Mouse (Mus musculus) granulocyte monocyte progenitor cell, adult 5-6 weeks (primary cell): ENCODE data around the gene Trim7. TPM values are rescaled to one million over a fixed set of nuclear protein-coding genes. Genes with fewer than 3 reads are reported as not detected.
A peak's percentile ranks its signal among the peaks of the same experiment; 100 is the strongest.
"Not testable (repeated sequence)": the region's sequence is repeated elsewhere in the genome, so short reads cannot be mapped to it uniquely, and the experiment has no call there.

Source experiments
- ATAC-seq: replicated peaks from 2 replicates; pipeline ENCODE4 v1.8.0; 2016; ENCODE audit warnings: mild to moderate bottlenecking, moderate TSS enrichment, inconsistent platforms; ENCODE audit not compliant: poor library complexity, severe bottlenecking
- total RNA-seq, 2 experiments: library from RNA; stranded (forward) in 1 of 2; stranded (reverse) in 1 of 2; fragments of 200-712, 200-1000 nt in 1 of 2; fragments of >200 nt in 1 of 2; fragmentation: Nextera tagmentation in 1 of 2; gene quantifications; 2 replicates each; pipeline ENCODE4 v1.2.3; 2014 to 2017

Trim7 gene
- total RNA-seq, 2 experiments from 2014 or later = 0.41 TPM; not detected in 1

GRCm38 (mm10) chr11:48845244-48845815 lies 19.4 kb downstream of the Trim7 start:
- no peak for ATAC-seq

- not testable (repeated sequence) for ATAC-seq
Observed at GRCm38 (mm10) chr11:48846362-48846761, 20.4 kb downstream of the Trim7 start.

DNA sequence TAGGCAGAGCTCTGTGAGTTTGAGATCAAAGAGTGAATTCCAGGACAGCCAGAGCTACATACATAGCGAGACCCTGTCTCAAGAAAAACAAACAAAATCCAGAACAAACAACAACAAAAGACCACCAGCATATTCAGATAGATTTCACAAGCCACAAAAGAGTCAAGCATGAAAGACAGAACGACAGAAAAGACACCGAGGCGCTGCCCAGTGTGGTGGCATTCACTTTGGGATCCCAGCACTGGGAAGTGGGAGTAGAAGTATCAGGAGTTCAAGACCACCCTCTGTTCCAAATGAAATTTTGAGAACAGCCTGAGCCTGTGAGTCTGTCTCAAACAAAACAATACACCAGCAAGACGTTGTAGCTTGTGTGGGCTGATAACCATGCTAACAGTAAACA lies 20.9 kb downstream of the Trim7 start:
- no peak for ATAC-seq

GRCm38 (mm10) chr11:48850240-48850639 lies 24.3 kb downstream of the Trim7 start:
- no peak for ATAC-seq

- no peak for ATAC-seq
Observed at GRCm38 (mm10) chr11:48851270-48851995, 25.5 kb downstream of the Trim7 start.

DNA sequence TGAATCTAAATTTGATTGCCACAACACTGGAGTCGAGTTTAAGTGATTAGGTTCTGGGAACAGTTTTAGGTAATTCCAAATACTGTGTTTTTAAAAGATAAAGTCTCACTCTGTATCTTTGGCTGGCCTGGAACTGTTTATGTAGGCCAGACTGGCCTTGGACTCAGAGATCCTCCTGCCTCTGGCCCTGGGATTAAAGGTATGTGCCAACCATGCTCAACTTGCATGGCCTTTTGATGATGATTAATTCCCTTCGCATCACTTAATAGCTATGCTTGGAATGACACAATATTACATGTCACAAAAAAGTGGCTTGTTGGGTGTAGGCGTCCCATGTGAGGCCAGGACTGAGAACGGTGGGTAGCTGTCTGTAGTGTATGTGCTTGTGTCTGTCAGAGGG lies 26.2 kb downstream of the Trim7 start:
- no peak for ATAC-seq

DNA sequence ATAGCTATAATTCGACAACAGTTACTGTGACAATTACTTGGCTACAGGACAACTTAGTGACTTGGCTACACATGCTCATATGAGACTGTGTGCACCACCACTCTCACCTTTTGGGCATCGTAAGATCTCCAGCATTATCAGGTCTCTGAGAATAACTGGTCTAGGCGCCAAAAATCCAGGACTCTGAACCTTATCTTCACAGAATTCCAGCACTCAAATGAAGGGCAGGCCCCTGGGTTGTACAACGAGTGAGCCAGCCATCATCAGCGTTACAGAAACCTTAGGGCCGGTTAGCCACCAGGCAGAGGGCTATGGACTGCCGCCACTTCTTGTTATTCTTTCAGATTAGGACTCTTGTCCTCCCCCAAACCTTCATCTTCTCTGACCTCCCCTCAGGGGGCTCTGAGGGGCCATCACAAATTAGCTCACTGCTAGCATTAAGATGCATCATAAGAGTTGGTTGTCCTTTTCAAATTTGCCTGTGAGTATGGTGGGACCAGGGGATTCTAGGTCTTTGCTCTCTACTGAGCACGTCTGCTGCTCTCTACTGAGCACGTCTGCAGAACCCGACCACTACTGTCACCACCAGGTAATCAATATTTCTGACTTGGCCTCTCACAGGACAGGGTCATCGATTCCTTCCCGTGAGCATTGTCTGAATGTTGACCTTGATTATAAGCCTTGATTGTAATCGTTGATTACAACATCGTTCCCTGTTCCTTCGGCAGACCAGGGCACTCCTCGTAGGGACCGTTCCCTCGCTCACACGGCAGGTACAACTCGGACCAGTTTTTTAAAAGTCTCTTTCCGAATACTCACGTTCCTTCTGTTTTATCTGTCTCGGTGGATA lies 26.9 kb downstream of the Trim7 start:
- no peak; the same call in 1 of the 2 replicates for ATAC-seq

DNA sequence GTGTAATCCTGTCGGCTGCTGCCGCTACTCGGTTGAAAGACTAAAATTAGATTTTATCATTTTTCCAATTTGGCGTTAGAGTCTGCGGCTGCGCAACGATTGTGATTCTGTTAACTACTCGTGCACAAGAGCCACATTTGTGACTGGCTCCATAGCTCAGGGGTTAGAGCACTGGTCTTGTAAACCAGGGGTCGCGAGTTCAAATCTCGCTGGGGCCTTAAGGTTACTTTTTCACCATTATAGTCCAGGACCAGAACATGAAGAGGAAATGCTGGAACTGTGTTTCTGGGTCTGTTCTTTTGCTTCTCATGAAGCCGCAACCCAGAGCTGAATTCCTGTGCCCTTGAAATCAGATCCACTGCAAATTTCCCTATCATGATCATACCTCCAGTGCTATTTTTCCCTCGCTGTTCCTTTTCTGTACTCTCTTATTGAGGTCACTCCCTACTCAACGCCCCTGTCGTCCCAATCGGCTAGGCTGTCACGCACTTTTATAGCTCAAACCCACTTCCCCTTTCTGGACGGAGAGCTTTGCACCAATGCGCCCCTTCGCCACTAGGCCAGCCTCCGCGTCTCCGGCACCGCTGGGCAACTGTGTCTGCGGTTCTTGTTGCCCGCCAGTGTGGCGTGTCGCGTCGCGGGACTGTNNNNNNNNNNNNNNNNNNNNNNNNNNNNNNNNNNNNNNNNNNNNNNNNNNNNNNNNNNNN lies 27.7 kb downstream of the Trim7 start:
- peak; percentile 63 for ATAC-seq

DNA sequence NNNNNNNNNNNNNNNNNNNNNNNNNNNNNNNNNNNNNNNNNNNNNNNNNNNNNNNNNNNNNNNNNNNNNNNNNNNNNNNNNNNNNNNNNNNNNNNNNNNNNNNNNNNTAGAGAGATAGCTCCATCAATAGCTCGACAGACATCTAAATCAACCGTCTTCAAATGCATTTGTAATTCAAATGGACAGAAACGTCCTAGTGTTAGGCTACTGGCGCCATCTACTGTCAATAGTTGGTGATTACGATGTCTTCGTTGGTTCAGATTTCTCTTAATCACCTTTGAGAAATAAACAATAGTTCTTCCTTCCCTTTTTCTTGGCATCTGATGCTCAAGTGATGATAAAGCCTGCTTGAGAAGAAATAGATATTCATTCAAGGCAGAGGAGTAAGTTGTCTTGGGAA lies 33.1 kb downstream of the Trim7 start:
- peak; percentile 30 for ATAC-seq

DNA sequence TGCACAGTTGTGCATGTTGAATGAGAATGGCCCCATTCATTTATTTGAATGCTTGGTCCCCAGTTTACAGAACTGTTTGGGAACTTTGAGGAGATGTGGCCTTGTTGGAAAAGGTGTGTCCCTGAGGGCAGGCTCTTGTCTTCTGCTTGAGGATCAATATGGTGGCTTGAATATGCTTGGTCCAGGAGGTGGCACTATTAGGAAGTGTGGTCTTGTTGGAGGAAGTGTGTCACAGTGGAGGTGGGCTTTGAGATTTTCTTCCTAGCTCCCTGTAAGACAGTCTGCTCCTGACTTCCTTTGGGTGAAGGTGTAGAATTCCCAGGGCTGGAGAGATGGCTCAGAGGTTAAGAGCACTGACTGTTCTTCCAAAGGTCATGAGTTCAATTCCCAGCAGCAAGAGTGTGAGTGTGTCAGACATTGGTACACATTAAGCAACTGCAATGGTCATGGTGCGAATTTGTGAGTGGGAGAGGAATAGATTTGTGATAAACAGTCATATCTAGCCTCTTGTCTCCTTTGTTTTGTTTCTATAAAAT lies 36.9 kb downstream of the Trim7 start:
- ATAC-seq = no peak

GRCm38 (mm10) chr11:48863808-48864207 lies 37.9 kb downstream of the Trim7 start:
- ATAC-seq = no peak

DNA sequence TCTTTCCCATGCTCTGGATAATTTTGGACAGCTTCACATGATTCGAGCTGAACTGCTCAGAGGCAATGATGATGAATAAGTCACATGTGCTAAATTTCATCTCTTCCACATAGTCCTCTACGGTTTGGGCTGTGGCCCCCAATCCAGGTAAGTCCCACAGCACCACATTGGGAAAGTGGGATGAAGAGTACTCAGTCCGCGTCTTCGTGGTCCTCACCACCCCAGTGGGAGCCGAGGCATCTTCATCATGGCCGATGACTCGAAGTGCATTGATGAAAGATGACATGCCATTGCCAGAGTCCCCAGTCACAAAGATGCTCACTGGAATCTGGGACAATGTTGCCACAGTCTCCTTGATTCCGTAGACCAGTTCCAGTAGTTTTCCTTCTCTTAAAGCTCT lies 40.5 kb downstream of the Trim7 start:
- ATAC-seq = no peak

GRCm38 (mm10) chr11:48869380-48870110 lies 43.6 kb downstream of the Trim7 start:
- ATAC-seq = no peak

DNA sequence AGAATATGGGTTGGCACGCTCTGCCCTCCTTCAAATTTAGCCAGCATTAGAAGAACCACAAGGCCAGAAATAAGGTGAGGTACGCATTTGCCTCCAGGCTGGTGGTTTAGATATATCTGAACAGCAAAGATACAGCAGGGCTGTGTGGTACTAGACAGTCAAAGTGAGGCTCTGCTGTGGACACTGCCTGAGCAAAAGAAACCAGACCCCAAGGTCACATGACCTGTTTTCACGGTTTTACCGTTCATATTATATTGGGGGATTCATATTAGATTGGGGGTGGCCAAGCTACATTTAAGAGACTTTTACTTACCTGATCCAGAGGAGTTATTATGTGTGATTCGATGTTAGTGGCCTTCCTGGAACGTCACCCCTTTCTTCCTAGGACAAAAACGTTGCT lies 44.8 kb downstream of the Trim7 start:
- no peak for ATAC-seq

- peak; percentile 66 for ATAC-seq
Observed at GRCm38 (mm10) chr11:48871201-48871772, 45.3 kb downstream of the Trim7 start, which contains the start of gene Irgm1. Gene Irgm1 (minus strand): TSS chr11:48871683.

GRCm38 (mm10) chr11:48871817-48872541 lies 46.0 kb downstream of the Trim7 start:
- peak; percentile 49 for ATAC-seq

GRCm38 (mm10) chr11:48872695-48873300 lies 46.9 kb downstream of the Trim7 start:
- no peak for ATAC-seq

DNA sequence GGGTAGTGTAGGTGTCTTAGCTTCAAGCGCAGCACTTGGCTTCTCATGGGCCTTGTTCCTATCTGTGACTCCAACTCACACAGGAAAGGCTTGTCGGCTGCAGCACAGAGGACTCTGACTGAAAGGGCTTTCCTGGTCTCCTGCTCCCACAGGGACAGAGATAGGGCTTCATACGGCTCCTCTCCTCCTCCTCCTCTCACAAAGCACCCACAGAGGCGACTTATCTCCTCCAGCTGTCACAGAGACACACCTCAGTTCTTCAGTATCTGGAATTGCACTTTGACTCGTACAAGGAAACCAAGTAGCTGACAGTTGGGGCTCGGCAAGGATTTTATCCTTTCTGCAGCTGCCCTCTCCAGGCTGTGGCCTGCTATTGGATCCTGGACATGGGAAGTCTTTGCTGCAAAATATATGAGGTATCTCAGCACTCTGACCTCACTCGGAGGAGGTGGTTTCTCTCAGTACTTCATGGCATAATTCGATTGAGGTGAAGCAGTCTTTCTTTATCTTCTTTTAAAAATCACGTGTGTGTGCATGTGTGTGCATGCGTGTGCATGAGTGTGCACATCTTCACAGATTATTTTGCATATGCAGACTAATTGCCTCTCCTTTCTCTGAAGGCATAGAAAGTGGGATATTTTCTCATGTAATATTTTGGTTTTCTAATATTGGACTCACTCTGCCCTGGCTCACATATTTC lies 47.8 kb downstream of the Trim7 start:
- ATAC-seq = no peak
